Mouse (Mus musculus): ENCODE results near the gene Gm11060. TPM values are rescaled to one million over a fixed set of nuclear protein-coding genes. Genes with fewer than 3 reads are reported as not detected.

Gm11060 gene
- polyA plus RNA-seq, 1 experiment from 2014 or later, result not detected

DNA sequence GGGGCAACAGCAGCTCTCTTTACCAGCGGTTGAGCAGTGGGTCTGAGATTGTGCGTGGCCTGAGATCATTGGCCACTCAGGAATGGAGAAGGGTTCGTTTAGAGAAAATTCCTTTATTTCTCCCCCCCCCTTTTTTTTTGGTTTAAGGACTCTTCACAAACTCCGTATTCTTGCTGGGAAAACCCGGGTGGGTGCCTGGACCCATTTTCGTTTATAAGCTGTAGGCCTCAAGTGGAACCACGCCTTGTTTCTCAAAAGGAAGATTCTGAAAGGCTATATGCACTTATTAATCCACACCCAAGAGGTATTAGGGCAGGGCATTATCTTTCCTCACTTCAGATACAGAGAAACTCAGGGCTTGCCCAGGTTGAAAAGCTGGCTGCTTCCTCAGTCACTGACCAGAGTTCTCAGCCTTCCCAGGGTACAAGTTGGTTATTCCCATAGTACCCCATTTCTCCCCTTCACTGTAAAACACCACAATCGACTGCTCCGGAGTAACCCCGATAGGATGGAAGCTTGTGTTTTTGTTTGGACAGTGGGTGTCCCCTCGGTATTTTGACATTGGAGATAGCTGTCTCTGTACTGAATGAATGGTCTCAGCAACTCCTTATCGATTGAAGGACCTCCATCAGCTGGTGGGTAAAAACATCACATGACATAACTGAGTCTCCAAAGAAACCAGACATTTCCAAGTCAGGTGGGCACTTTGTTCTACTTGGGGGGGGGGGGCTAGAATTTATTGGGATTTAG is 39.4 kb downstream of the Gm11060 start:
- no peak overlapping the region for H3K9ac ChIP-seq (ENCODE audit: low read depth, low read length)
- H3K27ac ChIP-seq (ENCODE audit: low read length), result no peak overlapping the region
- H3K27me3 ChIP-seq (ENCODE audit: control insufficient read depth, insufficient read depth, low read depth, low read length), result peaks cover 94% of the 10 kb centered on the region
- WGBS (ENCODE audit: insufficient replicate concordance), result 5% methylated on average over 12 of the region's 12 CpGs
- no peak overlapping the region for H3K4me2 ChIP-seq (ENCODE audit: low read depth, low read length)
- no peak for ATAC-seq (ENCODE audit: low read depth)
- H3K9me3 ChIP-seq (replicated peaks; ENCODE audit: control insufficient read depth, low read length), result no peaks in the 10 kb centered on the region
- no peaks in the 10 kb centered on the region for H3K4me1 ChIP-seq (ENCODE audit: control insufficient read depth, low read depth, low read length)
- no peaks in the 10 kb centered on the region for H3K36me3 ChIP-seq (ENCODE audit: control insufficient read depth, insufficient read depth)
- no peak overlapping the region for H3K4me3 ChIP-seq (ENCODE audit: low read depth, low read length)

DNA sequence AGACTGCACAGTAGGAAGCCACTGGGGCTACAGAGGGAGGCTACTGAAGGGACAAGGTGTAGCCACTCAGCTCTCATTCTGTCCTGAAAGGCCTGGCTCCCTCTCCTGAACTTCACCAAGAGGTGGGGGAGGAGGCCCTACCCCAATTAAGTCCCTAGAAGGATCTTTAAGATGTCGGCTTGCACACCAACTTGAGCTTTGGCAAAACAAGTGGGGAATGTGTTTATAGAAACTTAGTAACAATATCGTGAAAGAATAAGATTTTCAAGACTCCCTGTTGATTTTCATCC is 39.9 kb downstream of the Gm11060 start:
- Histone ChIP-seq H3K4me1 (ENCODE audit: control insufficient read depth, low read depth, low read length) (no peaks in the 10 kb centered on the region), H3K4me3 (ENCODE audit: low read depth, low read length) (no peak overlapping the region), H3K27me3 (ENCODE audit: control insufficient read depth, insufficient read depth, low read depth, low read length) (peaks cover 88% of the 10 kb centered on the region), H3K36me3 (ENCODE audit: control insufficient read depth, insufficient read depth) (no peaks in the 10 kb centered on the region), H3K27ac (ENCODE audit: low read length) (no peak overlapping the region), H3K4me2 (ENCODE audit: low read depth, low read length) (no peak overlapping the region), H3K9me3 (replicated peaks; ENCODE audit: control insufficient read depth, low read length) (no peaks in the 10 kb centered on the region), H3K9ac (ENCODE audit: low read depth, low read length) (no peak overlapping the region)
- 8% methylated on average over 2 of the region's 2 CpGs for WGBS (ENCODE audit: insufficient replicate concordance)
- ATAC-seq (ENCODE audit: low read depth), result no peak

DNA sequence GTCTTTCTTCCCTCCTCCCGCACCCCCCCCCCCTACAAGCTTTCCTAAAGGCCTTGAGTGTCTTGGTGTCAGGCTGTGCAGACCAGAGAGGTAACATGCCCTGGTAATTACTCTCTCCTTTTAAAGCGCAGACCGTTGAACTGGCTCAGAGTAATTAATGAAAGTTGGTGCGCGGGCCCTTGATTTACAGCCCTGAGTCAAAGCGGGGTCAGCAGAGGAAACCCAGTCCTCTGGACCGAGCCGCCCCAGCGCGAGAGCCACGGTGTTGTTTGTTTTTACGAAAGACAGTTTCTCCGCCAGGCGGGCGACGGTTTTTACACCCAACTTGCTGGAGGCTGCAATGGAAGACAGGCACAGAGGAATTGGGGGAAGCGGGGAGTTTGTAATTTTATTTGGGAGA is 40.5 kb downstream of the Gm11060 start:
- Histone ChIP-seq H3K9ac (ENCODE audit: low read depth, low read length) (no peak overlapping the region), H3K9me3 (replicated peaks; ENCODE audit: control insufficient read depth, low read length) (no peaks in the 10 kb centered on the region), H3K27ac (ENCODE audit: low read length) (no peak overlapping the region), H3K4me3 (ENCODE audit: low read depth, low read length) (no peak overlapping the region), H3K4me1 (ENCODE audit: control insufficient read depth, low read depth, low read length) (no peaks in the 10 kb centered on the region), H3K36me3 (ENCODE audit: control insufficient read depth, insufficient read depth) (no peaks in the 10 kb centered on the region), H3K27me3 (ENCODE audit: control insufficient read depth, insufficient read depth, low read depth, low read length) (peaks cover 83% of the 10 kb centered on the region), H3K4me2 (ENCODE audit: low read depth, low read length) (no peak overlapping the region)
- 3% methylated on average over 17 of the region's 17 CpGs for WGBS (ENCODE audit: insufficient replicate concordance)
- no peak for ATAC-seq (ENCODE audit: low read depth)

DNA sequence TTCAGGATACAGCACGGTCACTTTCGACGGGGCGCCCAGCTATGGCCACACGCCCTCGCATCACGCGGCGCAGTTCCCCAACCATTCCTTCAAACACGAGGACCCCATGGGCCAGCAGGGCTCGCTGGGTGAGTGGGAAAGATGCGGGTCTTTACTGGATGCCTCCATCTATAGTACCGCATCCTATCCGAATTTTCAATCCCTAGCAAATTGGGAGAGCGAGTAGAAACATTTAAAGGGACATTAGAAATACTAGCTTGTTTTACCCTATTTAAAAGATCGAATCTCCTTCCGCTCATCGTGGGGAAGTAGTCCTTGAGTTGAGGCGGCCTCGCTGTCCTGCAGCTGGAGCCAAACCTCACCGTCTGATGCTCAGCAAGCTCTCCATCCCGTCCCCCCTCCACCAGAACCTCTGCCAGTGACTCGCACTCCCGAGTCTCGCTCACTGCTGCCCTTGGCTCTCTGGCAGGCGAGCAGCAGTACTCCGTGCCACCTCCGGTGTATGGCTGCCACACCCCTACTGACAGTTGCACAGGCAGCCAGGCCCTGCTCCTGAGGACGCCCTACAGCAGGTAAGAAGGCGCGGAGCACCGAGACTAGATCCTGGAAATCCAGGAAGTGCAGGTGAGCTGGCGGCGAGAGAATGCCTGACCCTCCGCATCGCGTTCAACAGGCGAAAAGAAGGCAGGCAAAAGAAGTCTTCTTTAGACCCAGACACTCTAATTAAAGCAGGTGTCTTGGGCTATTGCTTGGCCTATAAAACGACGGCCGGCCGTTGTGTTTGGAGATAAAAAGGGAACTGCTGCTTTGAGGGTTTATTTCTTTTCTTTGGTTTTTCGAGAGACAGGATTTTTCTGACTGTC is 41.3 kb downstream of the Gm11060 start:
- Histone ChIP-seq H3K36me3 (ENCODE audit: control insufficient read depth, insufficient read depth) (no peaks in the 10 kb centered on the region), H3K27ac (ENCODE audit: low read length) (no peak overlapping the region), H3K4me2 (ENCODE audit: low read depth, low read length) (no peak overlapping the region), H3K9ac (ENCODE audit: low read depth, low read length) (no peak overlapping the region), H3K9me3 (replicated peaks; ENCODE audit: control insufficient read depth, low read length) (no peaks in the 10 kb centered on the region), H3K4me1 (ENCODE audit: control insufficient read depth, low read depth, low read length) (no peaks in the 10 kb centered on the region), H3K27me3 (ENCODE audit: control insufficient read depth, insufficient read depth, low read depth, low read length) (peaks cover 74% of the 10 kb centered on the region), H3K4me3 (ENCODE audit: low read depth, low read length) (no peak overlapping the region)
- 3% methylated on average over 43 of the region's 43 CpGs for WGBS (ENCODE audit: insufficient replicate concordance)
- no peak for ATAC-seq (ENCODE audit: low read depth)

DNA sequence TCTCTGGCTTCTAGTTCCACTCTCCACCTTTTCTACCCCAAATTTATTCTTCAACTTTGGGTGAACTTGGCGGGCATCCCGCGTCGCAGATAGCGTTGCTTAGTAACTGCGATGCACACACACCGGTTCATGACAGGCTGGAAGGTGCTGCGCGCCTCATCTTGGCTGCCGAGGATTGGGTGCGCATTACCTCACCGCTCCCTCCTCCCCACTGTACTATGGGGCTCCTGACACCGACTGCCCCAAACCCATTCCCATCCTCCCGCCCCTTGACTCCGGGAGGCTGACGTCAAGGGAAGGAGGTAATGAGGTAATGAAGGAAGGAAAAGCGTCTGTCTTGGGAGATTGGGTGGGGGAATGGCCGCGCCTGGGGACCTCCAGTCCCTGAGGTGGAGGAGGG is 42.5 kb downstream of the Gm11060 start:
- no peak for ATAC-seq (ENCODE audit: low read depth)
- Histone ChIP-seq H3K9me3 (replicated peaks; ENCODE audit: control insufficient read depth, low read length) (no peaks in the 10 kb centered on the region), H3K9ac (ENCODE audit: low read depth, low read length) (no peak overlapping the region), H3K4me3 (ENCODE audit: low read depth, low read length) (no peak overlapping the region), H3K27ac (ENCODE audit: low read length) (no peak overlapping the region), H3K4me1 (ENCODE audit: control insufficient read depth, low read depth, low read length) (no peaks in the 10 kb centered on the region), H3K36me3 (ENCODE audit: control insufficient read depth, insufficient read depth) (no peaks in the 10 kb centered on the region), H3K4me2 (ENCODE audit: low read depth, low read length) (no peak overlapping the region), H3K27me3 (ENCODE audit: control insufficient read depth, insufficient read depth, low read depth, low read length) (peaks cover 63% of the 10 kb centered on the region)
- WGBS (ENCODE audit: insufficient replicate concordance), result 3% methylated on average over 19 of the region's 19 CpGs

DNA sequence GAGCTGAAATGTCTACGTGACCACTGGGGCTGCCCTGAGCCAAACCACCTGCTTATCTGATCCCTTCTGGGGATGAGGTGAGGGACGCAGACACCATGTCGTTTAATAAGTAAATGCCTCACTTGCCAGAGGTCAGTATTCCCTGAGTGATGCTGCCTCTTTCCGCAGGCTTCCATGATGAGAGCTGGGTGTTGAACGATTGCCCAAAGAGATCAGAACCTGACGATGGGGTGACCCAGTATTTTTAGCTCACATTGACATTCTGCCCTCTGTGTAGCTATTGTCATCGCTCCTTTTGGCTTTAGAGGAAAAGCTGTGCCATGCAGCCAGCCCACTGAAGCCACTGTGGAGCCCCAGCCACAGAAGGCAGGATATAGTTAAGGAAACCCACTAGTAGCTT is 47.7 kb downstream of the Gm11060 start:
- Histone ChIP-seq H3K27me3 (ENCODE audit: control insufficient read depth, insufficient read depth, low read depth, low read length) (peaks cover 12% of the 10 kb centered on the region), H3K4me3 (ENCODE audit: low read depth, low read length) (no peak overlapping the region), H3K27ac (ENCODE audit: low read length) (no peak overlapping the region), H3K9me3 (replicated peaks; ENCODE audit: control insufficient read depth, low read length) (no peaks in the 10 kb centered on the region), H3K9ac (ENCODE audit: low read depth, low read length) (no peak overlapping the region), H3K4me1 (ENCODE audit: control insufficient read depth, low read depth, low read length) (no peaks in the 10 kb centered on the region), H3K36me3 (ENCODE audit: control insufficient read depth, insufficient read depth) (no peaks in the 10 kb centered on the region), H3K4me2 (ENCODE audit: low read depth, low read length) (no peak overlapping the region)
- no peak for ATAC-seq (ENCODE audit: low read depth)
- 45% methylated on average over 7 of the region's 7 CpGs for WGBS (ENCODE audit: insufficient replicate concordance)

DNA sequence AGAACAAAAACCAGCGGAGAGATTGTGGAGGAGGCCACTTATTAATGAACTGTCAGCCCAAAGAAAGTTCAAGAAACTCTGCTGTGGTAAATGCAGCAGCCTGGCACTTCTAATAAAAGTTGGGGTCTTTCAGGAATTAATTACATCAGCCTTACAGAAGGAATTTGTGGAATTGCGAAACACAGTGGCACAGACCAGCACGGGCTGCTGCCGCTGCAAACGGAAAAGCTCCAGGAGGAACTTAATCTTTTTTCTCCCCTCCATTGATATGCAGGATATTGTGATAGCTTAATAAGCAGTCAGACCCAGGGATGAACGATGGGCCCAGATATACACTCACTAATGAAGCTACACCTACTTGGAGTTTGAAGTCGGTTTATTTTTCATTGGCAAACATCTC is 49.6 kb downstream of the Gm11060 start:
- Histone ChIP-seq H3K4me2 (ENCODE audit: low read depth, low read length) (no peak overlapping the region), H3K4me1 (ENCODE audit: control insufficient read depth, low read depth, low read length) (no peaks in the 10 kb centered on the region), H3K27ac (ENCODE audit: low read length) (no peak overlapping the region), H3K9me3 (replicated peaks; ENCODE audit: control insufficient read depth, low read length) (no peaks in the 10 kb centered on the region), H3K36me3 (ENCODE audit: control insufficient read depth, insufficient read depth) (no peaks in the 10 kb centered on the region), H3K9ac (ENCODE audit: low read depth, low read length) (no peak overlapping the region), H3K4me3 (ENCODE audit: low read depth, low read length) (no peak overlapping the region), H3K27me3 (ENCODE audit: control insufficient read depth, insufficient read depth, low read depth, low read length) (no peaks in the 10 kb centered on the region; the same call in 1 of the 2 replicates)
- WGBS (ENCODE audit: insufficient replicate concordance), result 44% methylated on average over 7 of the region's 7 CpGs
- ATAC-seq (ENCODE audit: low read depth), result no peak

Other genes with a start within 250 kb of the Gm11060 start
- 0.33 and 0.39 TPM in 2 replicates for gene Prrg4, start 242.1 kb upstream of the Gm11060 start, polyA plus RNA-seq (2015; fragmentation: Nextera tagmentation; extraction: Ambion mirVana)
- gene Ccdc73, start 224.2 kb upstream of the Gm11060 start, polyA plus RNA-seq (2015; fragmentation: Nextera tagmentation; extraction: Ambion mirVana), result 2.1 and 3.1 TPM in 2 replicates
- gene Eif3m, start 74.9 kb upstream of the Gm11060 start, polyA plus RNA-seq (2015; fragmentation: Nextera tagmentation; extraction: Ambion mirVana), result 110 and 126 TPM in 2 replicates
- gene Wt1, start 34.5 kb downstream of the Gm11060 start, polyA plus RNA-seq (2015; fragmentation: Nextera tagmentation; extraction: Ambion mirVana), result 0.89 and 1.1 TPM in 2 replicates
- gene Them7, start 132.3 kb downstream of the Gm11060 start, polyA plus RNA-seq (2015; fragmentation: Nextera tagmentation; extraction: Ambion mirVana), result 1.3 and 2.4 TPM in 2 replicates